Mouse (Mus musculus): ENCODE data around the gene Dct. TPM values are rescaled to one million over a fixed set of nuclear protein-coding genes. Genes with fewer than 3 reads are reported as not detected.

Dct gene
- total RNA-seq, 2 experiments from 2014 or later: 0.27 to 0.43 TPM

GRCm38 (mm10) chr14:118049648-118050238 is 2.3 kb downstream of the Dct start:
- no peak for DNase-seq (ENCODE audit: low spot score in 2 of 2)

GRCm38 (mm10) chr14:118042963-118043362 is 9.1 kb downstream of the Dct start:
- DNase-seq (ENCODE audit: low spot score in 2 of 2): peak; percentile 20 to 44

GRCm38 (mm10) chr14:118042066-118042762 is 9.8 kb downstream of the Dct start:
- no peak for DNase-seq (ENCODE audit: low spot score in 2 of 2)

- no peak for DNase-seq (ENCODE audit: low spot score in 2 of 2)
Observed at GRCm38 (mm10) chr14:118040550-118041250, 11.3 kb downstream of the Dct start.

- DNase-seq (ENCODE audit: low spot score in 2 of 2): no peak
Observed at GRCm38 (mm10) chr14:118039074-118039473, 13.0 kb downstream of the Dct start.

- no peak for DNase-seq (ENCODE audit: low spot score in 2 of 2)
Observed at GRCm38 (mm10) chr14:118027564-118027963, 24.5 kb downstream of the Dct start.

GRCm38 (mm10) chr14:118021867-118022543 is 30.0 kb downstream of the Dct start:
- DNase-seq (ENCODE audit: low spot score in 2 of 2): no peak

GRCm38 (mm10) chr14:118019314-118019713 is 32.7 kb downstream of the Dct start:
- no peak for DNase-seq (ENCODE audit: low spot score in 2 of 2)

- DNase-seq (ENCODE audit: low spot score in 2 of 2): no peak
Observed at GRCm38 (mm10) chr14:118013237-118013636, 38.8 kb downstream of the Dct start.

- no peak for DNase-seq (ENCODE audit: low spot score in 2 of 2)
Observed at GRCm38 (mm10) chr14:118009541-118009940, 42.5 kb downstream of the Dct start.

GRCm38 (mm10) chr14:118005697-118006096 is 46.3 kb downstream of the Dct start:
- peak; percentile 64 to 69 for DNase-seq (ENCODE audit: low spot score in 2 of 2)

GRCm38 (mm10) chr14:118004434-118004833 is 47.6 kb downstream of the Dct start:
- no peak for DNase-seq (ENCODE audit: low spot score in 2 of 2)

- DNase-seq (ENCODE audit: low spot score in 2 of 2): no peak
Observed at GRCm38 (mm10) chr14:117993845-117994244, 58.2 kb downstream of the Dct start.

- DNase-seq (ENCODE audit: low spot score in 2 of 2): no peak
Observed at GRCm38 (mm10) chr14:117992600-117993256, 59.3 kb downstream of the Dct start.

- no peak for DNase-seq (ENCODE audit: low spot score in 2 of 2)
Observed at GRCm38 (mm10) chr14:117990203-117990602, 61.8 kb downstream of the Dct start.

GRCm38 (mm10) chr14:117988444-117988843 is 63.6 kb downstream of the Dct start:
- DNase-seq (ENCODE audit: low spot score in 2 of 2): no peak

- DNase-seq (ENCODE audit: low spot score in 2 of 2): peak; percentile 75 to 77
Observed at GRCm38 (mm10) chr14:117981532-117981931, 70.5 kb downstream of the Dct start.

- no peak for DNase-seq (ENCODE audit: low spot score in 2 of 2)
Observed at GRCm38 (mm10) chr14:117972576-117972975, 79.5 kb downstream of the Dct start.

Data from layer of hippocampus, postnatal 10 days (tissue).